Mouse (Mus musculus) CH12.LX (cell line): ENCODE measurements around the gene H2-Q1. TPM values are rescaled to one million over a fixed set of nuclear protein-coding genes. Genes with fewer than 3 reads are reported as not detected.

Experiments used
- DNase-seq: peaks from one replicate; pipeline ENCODE4 v3.0.0-alpha.2; 2013; ENCODE audit errors: extremely low read depth
- H3K27ac ChIP-seq: 2 replicates; pipeline ENCODE4 v1.5.1; 2012; ENCODE audit warnings: low read depth, mild to moderate bottlenecking, control low read depth, moderate library complexity; ENCODE audit not compliant: insufficient read depth
- H3K27me3 ChIP-seq: replicated peaks from 2 replicates; pipeline ENCODE3; 2012; ENCODE audit warnings: inconsistent platforms
- H3K36me3 ChIP-seq, 2 experiments: replicated peaks in 1 of 2; 2 replicates each; pipeline versions ENCODE3 to v1.6.1; 2012; ENCODE audit warnings: inconsistent platforms in 1 of 2, low read length in 1 of 2, mild to moderate bottlenecking in 1 of 2, mixed read lengths in 1 of 2, moderate library complexity in 1 of 2; ENCODE audit not compliant: control insufficient read depth in 1 of 2, insufficient read depth in 1 of 2
- H3K4me1 ChIP-seq, 2 experiments: 2 replicates each; pipeline ENCODE4 v1.6.1; 2012; ENCODE audit warnings: inconsistent platforms in 1 of 2, moderate library complexity in 1 of 2; ENCODE audit not compliant: insufficient read depth in 2 of 2, control insufficient read depth in 1 of 2
- H3K4me2 ChIP-seq: 2 replicates; pipeline ENCODE4 v1.6.1; 2012; ENCODE audit warnings: low read depth, mild to moderate bottlenecking, control low read depth; ENCODE audit not compliant: poor library complexity, insufficient read depth, severe bottlenecking
- H3K4me3 ChIP-seq, 3 experiments: fragments of 150-350 bp in 1 of 3; sonication (generic) in 1 of 3; replicated peaks in 1 of 3; 2 replicates each; pipeline versions ENCODE3 to v1.5.1; 2011 to 2012; ENCODE audit warnings: low read depth in 2 of 3, low read length in 2 of 3, mild to moderate bottlenecking in 2 of 3, moderate library complexity in 2 of 3, control low read depth in 1 of 3, improper control_type of control experiment in 1 of 3, inconsistent platforms in 1 of 3, mixed read lengths in 1 of 3; ENCODE audit not compliant: poor library complexity in 1 of 3
- H3K79me2 ChIP-seq: replicated peaks from 2 replicates; pipeline ENCODE4 v1.6.1; 2012; ENCODE audit warnings: mild to moderate bottlenecking, moderate library complexity; ENCODE audit not compliant: control insufficient read depth, poor library complexity, insufficient read depth, severe bottlenecking; ENCODE audit errors: extremely low read depth
- H3K9ac ChIP-seq: 2 replicates; pipeline ENCODE4 v1.6.1; 2012; ENCODE audit warnings: low read depth, mild to moderate bottlenecking, control low read depth, moderate library complexity; ENCODE audit not compliant: insufficient read depth
- H3K9me3 ChIP-seq: replicated peaks from 2 replicates; pipeline ENCODE3; 2012; ENCODE audit warnings: low read length, inconsistent platforms, mixed read lengths
- BHLHE40 ChIP-seq: IDR thresholded peaks from 2 replicates; pipeline ENCODE4 v1.6.1; 2011; ENCODE audit warnings: mild to moderate bottlenecking, low read depth, low read length, improper control_type of control experiment
- CHD1 ChIP-seq: IDR thresholded peaks from 2 replicates; pipeline ENCODE4 v1.6.1; 2012; ENCODE audit warnings: low read depth, low read length, improper control_type of control experiment, inconsistent platforms
- CHD2 ChIP-seq: IDR thresholded peaks from 2 replicates; pipeline ENCODE4 v1.6.1; 2011; ENCODE audit warnings: low read length, improper control_type of control experiment
- ELF1 ChIP-seq: IDR thresholded peaks from 2 replicates; pipeline ENCODE4 v1.6.1; 2014; ENCODE audit warnings: low read depth, mild to moderate bottlenecking, inconsistent platforms, low read length, improper control_type of control experiment
- ETS1 ChIP-seq: conservative IDR thresholded peaks from 2 replicates; pipeline ENCODE4 v1.6.1; 2012; ENCODE audit warnings: low read depth, mild to moderate bottlenecking, inconsistent platforms, low read length, improper control_type of control experiment, moderate library complexity
- HCFC1 ChIP-seq: IDR thresholded peaks from 2 replicates; pipeline ENCODE4 v1.6.1; 2012; ENCODE audit warnings: low read depth, mild to moderate bottlenecking, inconsistent platforms, low read length, improper control_type of control experiment
- JUN ChIP-seq: IDR thresholded peaks from 2 replicates; pipeline ENCODE4 v1.6.1; 2011; ENCODE audit warnings: low read depth, mild to moderate bottlenecking, low read length, improper control_type of control experiment, moderate library complexity; ENCODE audit not compliant: insufficient read depth
- KAT2A ChIP-seq: IDR thresholded peaks from 2 replicates; pipeline ENCODE4 v1.6.1; 2012; ENCODE audit warnings: low read length, improper control_type of control experiment, inconsistent platforms; ENCODE audit not compliant: insufficient replicate concordance
- MAFK ChIP-seq: IDR thresholded peaks from 2 replicates; pipeline ENCODE4 v1.6.1; 2011; ENCODE audit warnings: low read length, improper control_type of control experiment; ENCODE audit not compliant: insufficient replicate concordance
- MAX ChIP-seq: IDR thresholded peaks from 2 replicates; pipeline ENCODE4 v1.6.1; 2011; ENCODE audit warnings: low read length, improper control_type of control experiment
- MEF2A ChIP-seq: IDR thresholded peaks from 2 replicates; pipeline ENCODE4 v1.6.1; 2014; ENCODE audit warnings: low read depth, mild to moderate bottlenecking, inconsistent platforms, low read length, improper control_type of control experiment, borderline replicate concordance
- MXI1 ChIP-seq: IDR thresholded peaks from 2 replicates; pipeline ENCODE4 v1.6.1; 2011; ENCODE audit warnings: mild to moderate bottlenecking, low read depth, low read length, improper control_type of control experiment
- MYC ChIP-seq: IDR thresholded peaks from 2 replicates; pipeline ENCODE4 v1.6.1; 2011; ENCODE audit warnings: low read depth, mild to moderate bottlenecking, improper control_type of control experiment, low read length
- NELFE ChIP-seq: IDR thresholded peaks from 2 replicates; pipeline ENCODE4 v1.6.1; 2011; ENCODE audit warnings: low read depth, low read length, improper control_type of control experiment
- PAX5 ChIP-seq: IDR thresholded peaks from 2 replicates; pipeline ENCODE4 v1.6.1; 2012; ENCODE audit warnings: low read length, inconsistent platforms, mixed read lengths
- RCOR1 ChIP-seq: conservative IDR thresholded peaks from 2 replicates; pipeline ENCODE4 v1.6.1; 2012; ENCODE audit warnings: low read depth, mild to moderate bottlenecking, inconsistent platforms, low read length, improper control_type of control experiment
- TCF12 ChIP-seq: IDR thresholded peaks from 2 replicates; pipeline ENCODE4 v1.6.1; 2014; ENCODE audit warnings: low read depth, mild to moderate bottlenecking, inconsistent platforms, low read length, improper control_type of control experiment
- USF1 ChIP-seq: IDR thresholded peaks from 2 replicates; pipeline ENCODE4 v1.6.1; 2014; ENCODE audit warnings: low read depth, mild to moderate bottlenecking, inconsistent platforms, low read length, improper control_type of control experiment
- ZC3H11A ChIP-seq: IDR thresholded peaks from 2 replicates; pipeline ENCODE4 v1.6.1; 2012; ENCODE audit warnings: low read depth, mild to moderate bottlenecking, inconsistent platforms, low read length, improper control_type of control experiment
- ZKSCAN1 ChIP-seq: IDR thresholded peaks from 2 replicates; pipeline ENCODE4 v1.6.1; 2012; ENCODE audit warnings: low read depth, inconsistent platforms, low read length, improper control_type of control experiment, borderline replicate concordance
- ZMIZ1 ChIP-seq: IDR thresholded peaks from 2 replicates; pipeline ENCODE4 v1.6.1; 2012; ENCODE audit warnings: low read depth, mild to moderate bottlenecking, inconsistent platforms, low read length, improper control_type of control experiment
- ZNF384 ChIP-seq: IDR thresholded peaks from 2 replicates; pipeline ENCODE4 v1.6.1; 2012; ENCODE audit warnings: low read depth, low read length, improper control_type of control experiment, inconsistent platforms
- dilution Hi-C: fragments of 300-500 bp; cut with MboI; formaldehyde crosslinking; loops from 2 replicates; pipeline ENCODE4 v1.14.3; 2020; ENCODE audit warnings: low sequenced_read_pairs; ENCODE audit not compliant: extremely low pct_unique_long_range_greater_than_20kb, extremely low pct_ligation_motif_present
- in situ Hi-C: fragments of 300-500 bp; cut with MboI; formaldehyde crosslinking; loops from 3 replicates; pipeline ENCODE4 v1.14.3; 2019; ENCODE audit warnings: low sequenced_read_pairs, low pct_ligation_motif_present, low pct_unique_long_range_greater_than_20kb, mixed read lengths
- polyA plus RNA-seq: library from polyadenylated mRNA; unstranded; fragments of >175 nt; gene quantifications from 2 replicates; pipeline ENCODE4 v1.2.1, GENCODE M21; 2012; ENCODE audit warnings: low read depth; ENCODE audit not compliant: insufficient read length
- total RNA-seq, 2 experiments: library from RNA; depleted of rRNA; stranded (reverse); fragments of 300-350 nt in 1 of 2; fragments of >200 nt in 1 of 2; gene quantifications; 2 replicates each; pipeline ENCODE4 v1.2.3; 2012 to 2014

H2-Q1 gene
- total and polyA plus RNA-seq, 3 experiments: 2.4 to 31.8 (median 13.9) TPM

- Histone ChIP-seq H3K27me3 (no peaks in the 10 kb centered on the region), H3K4me1 (peaks cover 0 to 11% of the 10 kb centered on the region in 2 experiments; a peak in 2 of 4 replicates), H3K9ac (no peak overlapping the region), H3K36me3 (peaks cover 0 to 53% of the 10 kb centered on the region in 2 experiments), H3K9me3 (peaks cover 17% of the 10 kb centered on the region), H3K4me2 (no peak overlapping the region), H3K79me2 (no peaks in the 10 kb centered on the region), H3K4me3 (no peak overlapping the region), H3K27ac (no peak overlapping the region)
- in situ Hi-C loops: no loop called here
- TF ChIP-seq USF1 (no peak), JUN (no peak), MAX (no peak), ZKSCAN1 (no peak), ZMIZ1 (no peak), ZC3H11A (no peak), CHD2 (no peak), ZNF384 (no peak), NELFE (no peak)
- no peak for DNase-seq
- dilution Hi-C loops: no loop called here
Observed at GRCm38 (mm10) chr17:35276304-35276864, 43.8 kb upstream of the H2-Q1 start.

- DNase-seq: no peak
- no peaks in the 10 kb centered on the region for H3K27me3 ChIP-seq
- H3K9me3 ChIP-seq: peaks cover 9% of the 10 kb centered on the region
- no peak overlapping the region for H3K4me3 ChIP-seq
- H3K27ac ChIP-seq: no peak overlapping the region
- peaks cover 0 to 43% of the 10 kb centered on the region in 2 experiments for H3K36me3 ChIP-seq
- H3K4me2 ChIP-seq: no peak overlapping the region
- TF ChIP-seq CHD1 (no peak), ZMIZ1 (no peak), RCOR1 (no peak), HCFC1 (no peak), MAX (no peak), TCF12 (no peak), ZNF384 (no peak), MYC (no peak), MAFK (no peak), ETS1 (no peak), BHLHE40 (no peak), JUN (no peak), ELF1 (no peak), ZKSCAN1 (no peak), MEF2A (no peak), MXI1 (no peak), KAT2A (no peak), NELFE (no peak), PAX5 (no peak)
- peaks cover 0 to 11% of the 10 kb centered on the region in 2 experiments; a peak in 2 of 4 replicates for H3K4me1 ChIP-seq
- dilution Hi-C loops: no loop called here
- no peak overlapping the region for H3K9ac ChIP-seq
- no peaks in the 10 kb centered on the region for H3K79me2 ChIP-seq
- in situ Hi-C loops: no loop called here
Observed at GRCm38 (mm10) chr17:35278049-35278448, 42.2 kb upstream of the H2-Q1 start.
